Mouse (Mus musculus): ENCODE data around the gene Hdac7.

DNA sequence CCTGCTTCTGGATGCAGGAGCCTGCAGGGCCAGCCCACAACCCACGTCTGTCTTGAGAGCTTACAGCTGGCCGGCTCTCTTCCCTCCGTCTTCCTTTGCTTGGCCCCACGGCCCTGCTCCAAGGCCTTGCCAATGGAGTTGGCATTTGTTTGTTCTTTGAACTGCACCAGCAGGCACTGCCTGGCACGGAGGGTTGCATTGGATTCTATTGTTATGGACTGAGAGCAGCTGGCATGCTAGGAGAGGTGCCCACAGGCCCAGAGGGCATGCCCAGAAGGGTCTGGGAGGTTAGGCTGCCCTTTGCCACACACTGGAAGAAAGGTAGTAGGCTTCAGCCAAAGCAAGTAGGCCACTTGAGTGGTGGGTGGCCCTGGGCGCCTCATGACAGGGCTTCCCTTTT lies 55.5 kb downstream of the Hdac7 start:
- no peak for TF ChIP-seq CTCF (IDR thresholded peaks at IDR 0.05; ENCODE audit: low read depth)
- no peak for TF ChIP-seq EP300 (IDR thresholded peaks at IDR 0.05; ENCODE audit: low read depth)

Data from liver, postnatal 0 days (tissue).